Mouse (Mus musculus): ENCODE data around the gene B4galt5. TPM values are rescaled to one million over a fixed set of nuclear protein-coding genes. Genes with fewer than 3 reads are reported as not detected.

The B4galt5 gene
- polyA plus RNA-seq, 1 experiment from 2014 or later: 5.8 TPM

GRCm38 (mm10) chr2:167333450-167333849, 15.5 kb downstream of the B4galt5 start:
- no peak for DNase-seq (ENCODE audit: low spot score)

- no peak for DNase-seq (ENCODE audit: low spot score)
These were observed 16.5 kb downstream of the B4galt5 start for GRCm38 (mm10) chr2:167332336-167332987.

- no peak for DNase-seq (ENCODE audit: low spot score)
These were observed 17.5 kb downstream of the B4galt5 start for GRCm38 (mm10) chr2:167331432-167331921.

- no peak for DNase-seq (ENCODE audit: low spot score)
These were observed 18.4 kb downstream of the B4galt5 start for GRCm38 (mm10) chr2:167330581-167330980.

GRCm38 (mm10) chr2:167329478-167330262, 19.3 kb downstream of the B4galt5 start:
- DNase-seq (ENCODE audit: low spot score): no peak

- DNase-seq (ENCODE audit: low spot score): no peak
These were observed 20.6 kb downstream of the B4galt5 start for GRCm38 (mm10) chr2:167328340-167328739.

GRCm38 (mm10) chr2:167326582-167326981, 22.4 kb downstream of the B4galt5 start:
- no peak for DNase-seq (ENCODE audit: low spot score)

GRCm38 (mm10) chr2:167324151-167324930, 24.6 kb downstream of the B4galt5 start:
- no peak for DNase-seq (ENCODE audit: low spot score)

GRCm38 (mm10) chr2:167323116-167323515, 25.9 kb downstream of the B4galt5 start:
- no peak for DNase-seq (ENCODE audit: low spot score)

- DNase-seq (ENCODE audit: low spot score): no peak
These were observed 27.6 kb downstream of the B4galt5 start for GRCm38 (mm10) chr2:167321372-167321771.

- DNase-seq (ENCODE audit: low spot score): no peak
These were observed 30.0 kb downstream of the B4galt5 start for GRCm38 (mm10) chr2:167318981-167319380.

GRCm38 (mm10) chr2:167316724-167317187, 32.2 kb downstream of the B4galt5 start:
- DNase-seq (ENCODE audit: low spot score): peak; percentile 64

GRCm38 (mm10) chr2:167314491-167314890, 34.5 kb downstream of the B4galt5 start:
- DNase-seq (ENCODE audit: low spot score): no peak

- peak; percentile 24 for DNase-seq (ENCODE audit: low spot score)
These were observed 35.3 kb downstream of the B4galt5 start for GRCm38 (mm10) chr2:167313501-167314326.

- DNase-seq (ENCODE audit: low spot score): no peak
These were observed 38.9 kb downstream of the B4galt5 start for GRCm38 (mm10) chr2:167310121-167310520.

GRCm38 (mm10) chr2:167309286-167309685, 39.7 kb downstream of the B4galt5 start:
- no peak for DNase-seq (ENCODE audit: low spot score)

- no peak for DNase-seq (ENCODE audit: low spot score)
These were observed 41.3 kb downstream of the B4galt5 start for GRCm38 (mm10) chr2:167307716-167308115.

- DNase-seq (ENCODE audit: low spot score): no peak
These were observed 42.1 kb downstream of the B4galt5 start for GRCm38 (mm10) chr2:167306626-167307541.

GRCm38 (mm10) chr2:167306273-167306594, 42.7 kb downstream of the B4galt5 start:
- DNase-seq (ENCODE audit: low spot score): no peak
